20 mouse cellular contexts compared by ENCODE assay signal in genomic region chr16:56163466-56163865, GRCm38 (mm10). TPM values are rescaled to one million over a fixed set of nuclear protein-coding genes. Genes with fewer than 3 reads are reported as not detected.
DNase-seq lines count a peak whose midpoint lies in the region; ATAC-seq lines count a peak whose summit lies in the region.
"Had no signal": no experiment of that assay in that cellular context is flagged by ENCODE, and none has a peak within 500 bp of the region (broad histone marks: within the 10 kb centered on the region; RNA-seq: fewer than 3 reads in every experiment).

No protein-coding gene starts in this region.

- H3K4me2 ChIP-seq in heart, embryonic 12.5 days: no peak overlapping the region
- H3K4me2 ChIP-seq in midbrain, embryonic 13.5 days (replicated peaks): no peak overlapping the region
- H3K4me2 ChIP-seq: forebrain, embryonic 13.5 days; hindbrain, embryonic 15.5 days; intestine, embryonic 15.5 days; lung, embryonic 15.5 days; neural tube, embryonic 13.5 days; stomach, embryonic 15.5 days had no signal

- no peaks in the 10 kb centered on the region for H3K4me1 ChIP-seq in heart, embryonic 12.5 days (replicated peaks)
- H3K4me1 ChIP-seq in midbrain, embryonic 13.5 days (replicated peaks): no peaks in the 10 kb centered on the region
- H3K4me1 ChIP-seq: forebrain, embryonic 13.5 days; hindbrain, embryonic 15.5 days; intestine, embryonic 15.5 days; lung, embryonic 15.5 days; midbrain, embryonic 10.5 days; neural tube, embryonic 13.5 days; stomach, embryonic 15.5 days had no signal

- H3K9ac ChIP-seq in heart, embryonic 12.5 days: no peak overlapping the region
- no peak overlapping the region for H3K9ac ChIP-seq in midbrain, embryonic 13.5 days (replicated peaks)
- H3K9ac ChIP-seq: forebrain, embryonic 13.5 days; hindbrain, embryonic 15.5 days; intestine, embryonic 15.5 days; liver, embryonic 14.5 days; lung, embryonic 15.5 days; neural tube, embryonic 13.5 days; stomach, embryonic 15.5 days had no signal

- H3K36me3 ChIP-seq in heart, embryonic 12.5 days: peaks cover 25% of the 10 kb centered on the region
- H3K36me3 ChIP-seq in midbrain, embryonic 13.5 days: peaks cover 42% of the 10 kb centered on the region
- H3K36me3 ChIP-seq: intestine, embryonic 15.5 days; lung, embryonic 15.5 days had no signal

- no peak overlapping the region for H3K4me3 ChIP-seq in heart, embryonic 12.5 days
- H3K4me3 ChIP-seq in midbrain, embryonic 13.5 days (replicated peaks): no peak overlapping the region
- H3K4me3 ChIP-seq: forebrain, embryonic 13.5 days; heart, adult 2 months; hindbrain, embryonic 15.5 days; intestine, embryonic 15.5 days; lung, embryonic 15.5 days; midbrain, embryonic 10.5 days; neural tube, embryonic 13.5 days; stomach, embryonic 15.5 days had no signal

- H3K9me3 ChIP-seq in heart, embryonic 12.5 days (replicated peaks): no peaks in the 10 kb centered on the region
- H3K9me3 ChIP-seq in midbrain, embryonic 13.5 days: no peaks in the 10 kb centered on the region
- H3K9me3 ChIP-seq: forebrain, embryonic 13.5 days; hindbrain, embryonic 15.5 days; intestine, embryonic 15.5 days; lung, embryonic 15.5 days; midbrain, embryonic 10.5 days; neural tube, embryonic 13.5 days; stomach, embryonic 15.5 days had no signal

- ATAC-seq in heart, embryonic 12.5 days (ENCODE audit: insufficient number of reproducible peaks, low FRiP score): no peak
- no peak for ATAC-seq in midbrain, embryonic 13.5 days
- ATAC-seq: forebrain, embryonic 13.5 days; intestine, embryonic 15.5 days had no signal

- H3K27me3 ChIP-seq in heart, embryonic 12.5 days (replicated peaks): no peaks in the 10 kb centered on the region
- H3K27me3 ChIP-seq in midbrain, embryonic 13.5 days: no peaks in the 10 kb centered on the region
- H3K27me3 ChIP-seq: forebrain, embryonic 13.5 days; hindbrain, embryonic 15.5 days; intestine, embryonic 15.5 days; lung, embryonic 15.5 days; neural tube, embryonic 13.5 days; stomach, embryonic 15.5 days had no signal

- H3K27ac ChIP-seq in heart, embryonic 12.5 days (ENCODE audit: poor library complexity, severe bottlenecking): no peak overlapping the region
- H3K27ac ChIP-seq in midbrain, embryonic 13.5 days: no peak overlapping the region
- H3K27ac ChIP-seq: forebrain, embryonic 13.5 days; heart, adult 2 months; hindbrain, embryonic 15.5 days; intestine, embryonic 15.5 days; liver, embryonic 14.5 days; lung, embryonic 15.5 days; macrophage; midbrain, embryonic 10.5 days; neural tube, embryonic 13.5 days; stomach, embryonic 15.5 days had no signal

- DNase-seq in heart, adult 11 months: peak; percentile 94
- peak; percentile 9 to 47 for DNase-seq in kidney, postnatal 25 days
- no peak for DNase-seq in kidney, postnatal 4 days
- peak; percentile 79 for DNase-seq in gonadal fat pad, adult 2 months (ENCODE audit: low read depth)
- no peak for DNase-seq in urinary bladder, postnatal 10 days (ENCODE audit: low spot score)
- DNase-seq: cerebellum, adult 2 months; thymus, adult 18-20 months; thymus, postnatal 4 days had no signal

- WGBS in heart, embryonic 12.5 days: 85% methylated on average over 7 of the region's 7 CpGs
- WGBS in midbrain, embryonic 13.5 days: 94% methylated on average over 7 of the region's 7 CpGs

RNA-seq across cellular contexts. Expression of gene Impg2, which starts 40.6 kb away (rescaled TPM):
- polyA plus RNA-seq in heart, embryonic 12.5 days (2016; fragmentation: Nextera tagmentation; extraction: Ambion mirVana): 0.08 and 0.13 TPM in 2 replicates
- 0.20 and 0.25 TPM in 2 replicates for polyA plus RNA-seq in gonadal fat pad, adult 2 months (2012; rRNA removed)
- polyA plus RNA-seq in midbrain, embryonic 13.5 days (2015; fragmentation: Nextera tagmentation; extraction: Ambion mirVana): 0.23 and 0.28 TPM in 2 replicates
- polyA plus RNA-seq: heart, adult 2 months had no signal

Comparison
In these comparisons a context has a peak if more than half of its experiments do, and no peak if none do; other contexts are left out.
1. DNase-seq: peak in heart, adult 11 months (single experiment), kidney, postnatal 25 days (2 of 2) and gonadal fat pad, adult 2 months (single experiment); none in kidney, postnatal 4 days (0 of 2) and urinary bladder, postnatal 10 days (single experiment).